Mouse (Mus musculus): ENCODE measurements at regions not wholly inside any gene's neighbourhood (a gene's known extent, or its start where the extent isn't known, plus 50 kb on each side); places are given as distances from the start of the nearest gene placed in this dataset.
A peak's percentile ranks its signal among the peaks of the same experiment; 100 is the strongest.

DNA sequence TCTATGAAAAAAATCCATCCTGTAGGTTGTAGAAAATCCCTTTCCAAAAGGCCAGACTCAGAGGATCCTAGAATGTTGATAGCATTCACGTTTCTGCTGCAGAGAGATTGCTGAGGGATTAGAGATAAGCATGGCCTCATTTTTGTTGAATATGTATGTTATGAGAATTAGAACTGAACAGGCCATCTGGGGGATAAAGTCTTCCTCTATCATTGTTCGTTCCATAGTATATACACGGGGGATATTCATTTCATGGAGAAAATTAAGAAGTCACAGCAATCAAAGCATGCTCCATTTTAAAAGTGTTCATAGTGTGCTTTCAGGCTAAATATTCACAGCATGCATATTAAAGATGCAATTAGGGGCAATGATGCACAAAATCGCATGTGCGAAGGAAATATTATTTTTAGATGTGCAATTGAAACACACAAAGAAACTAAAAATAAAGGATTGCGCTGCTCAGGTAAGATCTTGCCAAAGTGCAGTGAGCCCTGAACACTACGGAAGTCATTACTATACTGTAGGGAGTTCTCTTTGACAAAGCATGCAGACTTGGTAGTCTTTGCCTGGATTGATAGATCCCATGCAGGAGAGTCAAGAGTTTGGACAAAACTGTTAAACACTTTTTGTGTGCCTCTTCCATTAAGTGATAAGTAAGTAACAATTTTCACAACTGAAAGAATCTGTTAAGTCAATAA is 511.5 kb downstream of the Phf3 start:
- no peak for DNase-seq (ENCODE audit: low read depth)

GRCm38 (mm10) chr1:30320657-30321262 is 553.0 kb downstream of the Phf3 start:
- DNase-seq (ENCODE audit: low read depth): no peak

GRCm38 (mm10) chr1:30318195-30318594 is 555.5 kb downstream of the Phf3 start:
- DNase-seq (ENCODE audit: low read depth): no peak

GRCm38 (mm10) chr1:30289073-30289472 is 584.6 kb downstream of the Phf3 start:
- DNase-seq (ENCODE audit: low read depth): no peak

DNA sequence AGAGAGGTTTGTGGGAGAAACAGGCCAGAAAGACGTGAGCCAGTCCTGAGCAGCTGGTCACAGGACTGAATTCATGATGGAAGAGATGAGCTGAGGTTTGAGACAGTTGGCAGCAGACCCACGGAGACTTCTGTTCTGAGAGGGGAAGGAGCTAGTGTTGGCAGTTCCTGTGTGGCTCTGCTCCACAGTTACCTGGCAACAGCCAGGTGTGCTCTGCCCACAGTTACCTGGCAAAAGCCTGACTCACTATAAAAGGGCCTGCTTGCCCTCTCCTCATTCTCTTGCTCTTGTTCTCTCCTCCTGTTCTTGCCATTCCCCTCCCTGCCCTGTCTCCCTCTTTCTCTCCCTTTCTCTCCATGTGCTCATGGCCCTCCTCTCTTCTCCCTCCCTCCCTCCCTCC is 611.3 kb downstream of the Phf3 start:
- no peak for DNase-seq (ENCODE audit: low read depth)

DNA sequence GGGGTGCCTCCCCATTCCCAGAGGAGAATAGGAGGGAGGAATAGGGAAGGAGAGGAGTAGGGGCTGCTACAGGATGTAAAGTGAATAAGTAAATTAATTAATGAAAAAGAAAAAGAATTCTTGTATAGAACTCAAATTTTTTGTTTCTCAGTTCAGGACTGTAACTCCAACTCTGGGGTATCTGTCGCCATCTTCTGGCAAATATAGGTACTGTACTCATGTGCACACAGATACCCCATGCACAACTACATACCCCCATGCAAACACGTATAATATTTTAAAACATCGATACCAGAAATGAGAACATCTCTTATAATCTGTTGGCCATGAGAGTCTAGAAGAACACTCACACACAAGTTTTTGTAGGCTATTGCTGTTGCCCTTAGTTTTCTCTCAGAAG is 614.2 kb downstream of the Phf3 start:
- DNase-seq (ENCODE audit: low read depth): no peak

GRCm38 (mm10) chr1:30216764-30217348 is 656.9 kb downstream of the Phf3 start:
- no peak for DNase-seq (ENCODE audit: low read depth)

DNA sequence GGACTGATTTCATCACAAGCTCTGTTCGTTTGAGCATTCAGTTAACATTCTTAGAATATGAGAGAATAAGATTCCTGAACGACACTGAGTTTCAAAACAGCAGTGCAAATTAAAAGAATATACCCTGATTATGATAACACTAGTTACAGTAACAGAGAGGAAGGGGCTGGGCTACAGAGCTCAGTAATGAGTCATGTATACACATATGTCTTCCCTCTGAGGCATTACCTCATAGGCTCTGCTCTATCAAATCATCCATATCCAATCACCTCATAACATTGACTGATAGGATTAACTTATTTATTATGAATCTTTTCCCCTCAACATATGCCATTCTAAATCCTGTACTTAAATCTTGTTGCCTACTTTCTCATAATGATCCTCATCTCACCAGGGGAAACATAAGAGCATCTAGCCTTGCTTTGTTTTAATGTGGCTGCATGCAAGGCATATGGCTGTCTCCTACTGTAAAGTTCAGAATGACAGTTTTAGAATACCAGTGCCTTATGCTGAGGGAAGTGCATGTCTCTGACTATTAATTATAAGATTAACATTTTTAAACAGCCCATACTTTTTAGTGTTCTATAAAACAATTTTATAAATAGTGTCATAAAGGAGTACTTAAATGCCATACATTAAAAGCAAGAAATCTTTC is 669.0 kb downstream of the Phf3 start:
- DNase-seq (ENCODE audit: low read depth): no peak

DNA sequence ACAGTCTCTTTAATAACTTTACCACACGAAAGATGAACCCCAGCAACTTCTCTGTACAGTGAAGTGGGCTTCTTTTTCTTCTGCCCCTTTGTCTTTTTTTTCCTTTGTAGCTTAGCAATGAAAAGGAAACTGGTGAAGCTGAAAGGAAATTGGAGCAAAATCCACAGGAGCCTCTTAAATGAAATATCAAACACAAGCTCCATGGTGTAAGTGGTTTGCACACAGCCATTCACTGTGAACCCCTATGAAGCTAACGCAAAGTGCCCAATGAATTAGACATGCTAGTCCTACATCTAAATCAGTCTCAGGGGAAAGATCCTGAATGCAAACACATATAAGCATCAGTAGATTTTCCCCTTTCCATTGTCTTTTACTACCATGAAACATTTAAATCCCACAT is 697.5 kb downstream of the Phf3 start:
- DNase-seq (ENCODE audit: low read depth): no peak

- DNase-seq (ENCODE audit: low read depth): peak; percentile 2
Observed at GRCm38 (mm10) chr1:30144997-30145396, 728.7 kb downstream of the Phf3 start.

- no peak for DNase-seq (ENCODE audit: low read depth)
Observed at GRCm38 (mm10) chr1:30114186-30114585, 759.5 kb downstream of the Phf3 start.

Data from NIH3T3 (cell line).